Mouse (Mus musculus): ENCODE measurements around the gene Lrch1. TPM values are rescaled to one million over a fixed set of nuclear protein-coding genes. Genes with fewer than 3 reads are reported as not detected.

Gene Lrch1
- polyA plus RNA-seq, 1 experiment from 2014 or later: 12.5 TPM

DNA sequence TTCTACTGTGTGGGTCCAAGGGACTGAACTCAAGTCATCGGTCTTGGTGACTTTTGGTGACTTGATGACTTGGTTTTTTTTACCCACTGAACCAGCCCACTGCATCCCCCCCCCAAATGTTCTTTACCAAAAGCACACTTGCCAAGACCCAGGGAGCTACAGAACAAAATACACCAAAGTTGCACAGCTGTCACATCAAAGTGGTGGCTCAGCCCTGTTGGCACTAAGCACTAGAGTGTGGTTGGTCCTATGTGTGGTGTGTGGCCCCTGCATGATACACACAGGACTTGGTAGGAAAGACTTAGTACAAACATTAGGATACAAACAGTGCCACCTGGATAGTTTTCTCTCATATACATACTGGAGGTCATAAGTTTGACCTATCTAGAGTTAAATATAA is 113.5 kb downstream of the Lrch1 start:
- WGBS: 91% methylated on average over 1 of the region's 1 CpGs
- no peaks in the 10 kb centered on the region for H3K27me3 ChIP-seq (ENCODE audit: control insufficient read depth, insufficient read depth, low read length)
- no peak overlapping the region for H3K9ac ChIP-seq (ENCODE audit: low read length)
- no peak overlapping the region for H3K4me3 ChIP-seq (ENCODE audit: low read length)
- H3K4me1 ChIP-seq (ENCODE audit: control insufficient read depth, insufficient read depth, low read length): peaks cover 13% of the 10 kb centered on the region
- H3K27ac ChIP-seq (ENCODE audit: low read length): no peak overlapping the region
- H3K9me3 ChIP-seq (replicated peaks; ENCODE audit: control insufficient read depth, low read length): no peaks in the 10 kb centered on the region
- no peak overlapping the region for H3K4me2 ChIP-seq (ENCODE audit: low read depth, low read length)
- no peak for ATAC-seq (replicated peaks; ENCODE audit: extremely low read depth, insufficient read depth, low FRiP score)
- H3K36me3 ChIP-seq (ENCODE audit: control insufficient read depth, insufficient read depth): no peaks in the 10 kb centered on the region; the same call in 1 of the 2 replicates

DNA sequence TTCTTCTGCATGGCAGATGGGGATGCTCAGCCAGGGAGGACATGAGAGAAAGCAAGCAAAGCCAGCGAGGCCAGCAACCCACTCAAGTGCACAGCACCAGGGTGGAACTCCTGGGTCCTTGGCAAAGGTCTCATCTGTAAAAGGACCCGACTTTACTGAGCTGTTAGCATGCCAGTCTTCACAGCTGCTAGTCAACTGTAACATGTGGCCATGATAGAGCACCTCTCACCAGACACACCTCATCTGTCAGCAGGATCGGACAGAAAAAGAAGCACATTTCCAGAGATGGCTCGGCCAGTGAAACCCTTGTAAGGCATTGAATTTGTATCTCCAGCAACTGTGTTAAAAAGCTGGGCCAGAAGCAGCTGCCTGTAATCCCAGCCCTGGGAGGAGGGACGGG is 116.0 kb downstream of the Lrch1 start:
- Histone ChIP-seq H3K36me3 (ENCODE audit: control insufficient read depth, insufficient read depth) (no peaks in the 10 kb centered on the region; the same call in 1 of the 2 replicates), H3K4me2 (ENCODE audit: low read depth, low read length) (no peak overlapping the region), H3K9ac (ENCODE audit: low read length) (no peak overlapping the region), H3K27ac (ENCODE audit: low read length) (no peak overlapping the region), H3K9me3 (replicated peaks; ENCODE audit: control insufficient read depth, low read length) (no peaks in the 10 kb centered on the region), H3K4me1 (ENCODE audit: control insufficient read depth, insufficient read depth, low read length) (peaks cover 13% of the 10 kb centered on the region), H3K27me3 (ENCODE audit: control insufficient read depth, insufficient read depth, low read length) (no peaks in the 10 kb centered on the region), H3K4me3 (ENCODE audit: low read length) (no peak overlapping the region)
- WGBS: 46% methylated on average over 5 of the region's 5 CpGs
- no peak for ATAC-seq (replicated peaks; ENCODE audit: extremely low read depth, insufficient read depth, low FRiP score)

GRCm38 (mm10) chr14:74831050-74831449 is 116.6 kb downstream of the Lrch1 start:
- H3K9ac ChIP-seq (ENCODE audit: low read length): no peak overlapping the region
- peaks cover 13% of the 10 kb centered on the region for H3K4me1 ChIP-seq (ENCODE audit: control insufficient read depth, insufficient read depth, low read length)
- no peak overlapping the region for H3K4me3 ChIP-seq (ENCODE audit: low read length)
- H3K36me3 ChIP-seq (ENCODE audit: control insufficient read depth, insufficient read depth): no peaks in the 10 kb centered on the region; the same call in 1 of the 2 replicates
- no peaks in the 10 kb centered on the region for H3K9me3 ChIP-seq (replicated peaks; ENCODE audit: control insufficient read depth, low read length)
- H3K27ac ChIP-seq (ENCODE audit: low read length): no peak overlapping the region
- no peak for ATAC-seq (replicated peaks; ENCODE audit: extremely low read depth, insufficient read depth, low FRiP score)
- 71% methylated on average over 5 of the region's 5 CpGs for WGBS
- no peak overlapping the region for H3K4me2 ChIP-seq (ENCODE audit: low read depth, low read length)
- no peaks in the 10 kb centered on the region for H3K27me3 ChIP-seq (ENCODE audit: control insufficient read depth, insufficient read depth, low read length)

GRCm38 (mm10) chr14:74830591-74830990 is 117.1 kb downstream of the Lrch1 start:
- no peak for ATAC-seq (replicated peaks; ENCODE audit: extremely low read depth, insufficient read depth, low FRiP score)
- Histone ChIP-seq H3K4me2 (ENCODE audit: low read depth, low read length) (no peak overlapping the region), H3K27ac (ENCODE audit: low read length) (no peak overlapping the region), H3K27me3 (ENCODE audit: control insufficient read depth, insufficient read depth, low read length) (no peaks in the 10 kb centered on the region), H3K9ac (ENCODE audit: low read length) (no peak overlapping the region), H3K9me3 (replicated peaks; ENCODE audit: control insufficient read depth, low read length) (no peaks in the 10 kb centered on the region), H3K36me3 (ENCODE audit: control insufficient read depth, insufficient read depth) (no peaks in the 10 kb centered on the region; the same call in none of the 2 replicates), H3K4me3 (ENCODE audit: low read length) (no peak overlapping the region), H3K4me1 (ENCODE audit: control insufficient read depth, insufficient read depth, low read length) (peaks cover 13% of the 10 kb centered on the region)
- WGBS: 80% methylated on average over 2 of the region's 2 CpGs

GRCm38 (mm10) chr14:74822757-74823680 is 124.7 kb downstream of the Lrch1 start:
- 74% methylated on average over 7 of the region's 7 CpGs for WGBS
- no peak overlapping the region for H3K27ac ChIP-seq (ENCODE audit: low read length)
- ATAC-seq (replicated peaks; ENCODE audit: extremely low read depth, insufficient read depth, low FRiP score): no peak

GRCm38 (mm10) chr14:74822048-74822447 is 125.6 kb downstream of the Lrch1 start:
- Histone ChIP-seq H3K9me3 (replicated peaks; ENCODE audit: control insufficient read depth, low read length) (no peaks in the 10 kb centered on the region), H3K4me2 (ENCODE audit: low read depth, low read length) (no peak overlapping the region), H3K27ac (ENCODE audit: low read length) (no peak overlapping the region), H3K27me3 (ENCODE audit: control insufficient read depth, insufficient read depth, low read length) (no peaks in the 10 kb centered on the region), H3K36me3 (ENCODE audit: control insufficient read depth, insufficient read depth) (peaks cover 6% of the 10 kb centered on the region), H3K4me3 (ENCODE audit: low read length) (no peak overlapping the region), H3K9ac (ENCODE audit: low read length) (no peak overlapping the region), H3K4me1 (ENCODE audit: control insufficient read depth, insufficient read depth, low read length) (peaks cover 24% of the 10 kb centered on the region)
- WGBS: 69% methylated on average over 2 of the region's 2 CpGs
- ATAC-seq (replicated peaks; ENCODE audit: extremely low read depth, insufficient read depth, low FRiP score): no peak

More at GRCm38 (mm10) chr14:74822757-74823680, 124.7 kb downstream of the Lrch1 start:
- H3K9ac ChIP-seq (ENCODE audit: low read length): no peak overlapping the region
- no peak overlapping the region for H3K4me2 ChIP-seq (ENCODE audit: low read depth, low read length)
- H3K4me3 ChIP-seq (ENCODE audit: low read length): no peak overlapping the region
- H3K36me3 ChIP-seq (ENCODE audit: control insufficient read depth, insufficient read depth): peaks cover 5% of the 10 kb centered on the region
- H3K4me1 ChIP-seq (ENCODE audit: control insufficient read depth, insufficient read depth, low read length): peaks cover 24% of the 10 kb centered on the region
- H3K9me3 ChIP-seq (replicated peaks; ENCODE audit: control insufficient read depth, low read length): no peaks in the 10 kb centered on the region
- H3K27me3 ChIP-seq (ENCODE audit: control insufficient read depth, insufficient read depth, low read length): no peaks in the 10 kb centered on the region

DNA sequence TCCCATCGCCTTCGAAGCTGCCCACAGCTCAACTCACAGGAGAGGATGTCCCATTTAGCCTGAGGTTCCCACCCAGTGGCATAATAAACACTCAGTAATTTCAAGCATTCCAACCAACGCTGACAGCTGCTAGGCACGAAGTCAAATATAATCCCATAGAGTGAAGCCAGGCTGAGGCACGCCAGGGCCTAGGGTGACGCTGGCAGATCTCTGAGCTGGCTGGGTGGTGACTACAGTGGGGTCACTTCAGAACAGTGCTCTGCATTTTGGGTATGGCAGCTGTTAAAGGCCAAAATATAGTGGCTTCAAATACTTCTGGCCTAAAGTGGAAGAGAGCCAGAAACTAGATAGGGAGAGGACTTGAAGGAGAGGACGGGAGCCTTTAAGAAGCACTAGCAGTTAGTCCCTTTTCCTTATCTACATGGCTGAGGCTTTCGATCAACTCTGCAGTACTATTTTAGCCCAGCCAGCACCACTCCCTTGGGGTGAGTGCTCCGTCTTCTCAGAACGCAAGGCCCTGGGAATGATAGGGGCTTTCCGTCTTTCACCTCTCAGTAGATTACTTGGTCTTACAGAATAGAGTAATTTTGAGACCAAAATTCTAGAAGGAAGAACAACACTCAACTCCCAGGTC is 127.4 kb downstream of the Lrch1 start:
- H3K4me1 ChIP-seq (ENCODE audit: control insufficient read depth, insufficient read depth, low read length): peaks cover 24% of the 10 kb centered on the region
- H3K9ac ChIP-seq (ENCODE audit: low read length): no peak overlapping the region
- no peaks in the 10 kb centered on the region for H3K27me3 ChIP-seq (ENCODE audit: control insufficient read depth, insufficient read depth, low read length)
- peak overlapping the region; percentile 24 for H3K4me2 ChIP-seq (ENCODE audit: low read depth, low read length)
- H3K4me3 ChIP-seq (ENCODE audit: low read length): no peak overlapping the region
- peaks cover 14% of the 10 kb centered on the region for H3K36me3 ChIP-seq (ENCODE audit: control insufficient read depth, insufficient read depth)
- 34% methylated on average over 11 of the region's 11 CpGs for WGBS
- no peaks in the 10 kb centered on the region for H3K9me3 ChIP-seq (replicated peaks; ENCODE audit: control insufficient read depth, low read length)
- ATAC-seq (replicated peaks; ENCODE audit: extremely low read depth, insufficient read depth, low FRiP score): peak; percentile 95
- peak overlapping the region; percentile 81 for H3K27ac ChIP-seq (ENCODE audit: low read length)

DNA sequence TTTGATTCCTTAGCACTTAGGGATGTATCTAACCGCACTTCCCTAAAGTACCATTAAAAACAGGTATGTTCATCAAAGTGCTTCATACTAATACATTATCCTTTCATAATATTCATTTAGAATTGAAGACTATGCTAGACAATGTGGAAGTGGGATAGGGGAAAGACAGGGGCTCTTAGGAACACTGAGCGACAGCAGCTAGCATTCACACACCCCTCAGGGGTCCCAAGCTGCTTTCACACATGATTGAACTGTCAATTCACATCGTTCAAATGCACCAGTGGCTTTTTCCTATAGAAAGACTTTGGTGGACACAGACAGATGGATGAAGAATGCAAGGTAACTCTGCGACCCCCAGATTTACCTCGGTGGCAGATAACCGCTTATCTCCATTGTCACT is 131.0 kb downstream of the Lrch1 start:
- ATAC-seq (replicated peaks; ENCODE audit: extremely low read depth, insufficient read depth, low FRiP score): no peak
- H3K27me3 ChIP-seq (ENCODE audit: control insufficient read depth, insufficient read depth, low read length): no peaks in the 10 kb centered on the region
- H3K4me3 ChIP-seq (ENCODE audit: low read length): no peak overlapping the region
- no peak overlapping the region for H3K4me2 ChIP-seq (ENCODE audit: low read depth, low read length)
- H3K4me1 ChIP-seq (ENCODE audit: control insufficient read depth, insufficient read depth, low read length): peaks cover 17% of the 10 kb centered on the region
- peaks cover 20% of the 10 kb centered on the region for H3K36me3 ChIP-seq (ENCODE audit: control insufficient read depth, insufficient read depth)
- WGBS: 75% methylated on average over 6 of the region's 6 CpGs
- no peak overlapping the region for H3K9ac ChIP-seq (ENCODE audit: low read length)
- H3K27ac ChIP-seq (ENCODE audit: low read length): no peak overlapping the region
- H3K9me3 ChIP-seq (replicated peaks; ENCODE audit: control insufficient read depth, low read length): no peaks in the 10 kb centered on the region
